Mouse (Mus musculus): Measurements from ENCODE around the gene Scrn2.

DNA sequence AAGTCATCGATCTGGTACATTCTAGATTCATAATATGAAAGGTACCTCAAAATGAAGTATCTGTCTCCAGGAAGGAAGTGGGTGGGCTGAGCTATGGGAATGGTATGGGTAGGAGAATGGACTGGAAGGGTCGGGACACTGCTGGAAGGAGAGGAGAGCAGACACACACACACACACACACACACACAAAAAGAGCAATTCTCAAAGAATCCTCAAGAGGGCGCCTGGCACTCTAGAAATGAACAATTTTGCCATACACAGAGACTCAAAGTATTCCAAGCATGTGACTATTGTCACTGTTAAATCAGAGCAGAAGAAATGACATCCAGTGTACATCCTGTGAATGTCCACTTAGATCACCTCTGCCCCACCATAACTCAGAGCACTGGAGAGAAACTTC is 42.8 kb downstream of the Scrn2 start:
- TF ChIP-seq CTCF (conservative IDR thresholded peaks at IDR 0.05; ENCODE audit: low read length) (peak; percentile 75), NANOG (IDR thresholded peaks at IDR 0.05; ENCODE audit: borderline replicate concordance, low read length) (no peak)
